Mouse (Mus musculus): ENCODE measurements around the gene Lingo1.

The Lingo1 gene

DNA sequence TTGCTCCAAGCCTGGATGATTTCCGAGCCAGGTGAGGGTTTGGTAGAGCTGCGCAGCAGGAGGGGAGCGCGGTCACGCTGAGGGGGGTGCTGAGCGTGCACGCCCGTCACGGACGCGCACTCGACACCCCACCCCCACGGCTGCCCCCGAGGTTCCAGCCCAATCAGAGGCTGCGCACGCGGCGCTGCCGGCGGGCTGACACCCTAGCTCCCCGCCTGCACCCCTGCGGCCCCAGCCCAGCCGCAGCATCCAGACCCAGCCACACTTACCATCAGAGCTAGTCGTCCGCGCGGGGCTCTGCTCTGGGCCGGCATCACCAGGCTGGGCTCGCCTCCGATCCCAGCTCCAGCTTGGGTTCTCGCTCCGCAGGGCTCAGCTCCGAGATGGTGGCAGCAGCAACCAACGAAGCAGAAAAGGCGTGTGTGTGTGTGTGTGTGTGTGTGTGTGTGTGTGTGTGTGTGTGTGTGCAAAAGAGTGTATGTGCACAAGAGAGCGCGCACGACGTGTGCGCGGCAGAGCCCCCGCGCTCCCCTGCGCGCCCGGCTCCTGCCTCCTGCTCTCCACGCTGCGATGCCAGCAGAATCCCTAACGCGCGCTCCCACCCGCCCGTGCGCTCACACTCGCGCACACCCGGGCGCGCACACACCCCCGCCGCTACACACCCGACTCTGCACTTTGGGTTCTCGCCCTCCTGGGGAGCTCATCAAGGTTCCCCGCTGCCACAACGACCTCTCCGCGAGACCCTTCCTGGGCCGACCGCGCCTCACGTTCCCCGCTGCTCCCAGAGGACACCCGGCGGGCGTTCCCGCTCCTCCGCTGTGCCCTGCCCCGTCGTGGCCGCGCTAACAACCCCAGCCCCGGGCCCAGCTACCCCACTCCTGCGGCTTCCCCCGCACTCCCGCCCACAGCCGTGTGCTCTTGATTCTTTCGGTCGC is at the start of gene Lingo1:
TSS of gene Lingo1 (minus strand) at position 748 of the 935 bp plus-strand sequence.
- no peak for DNase-seq (ENCODE audit: inconsistent age in 2 of 2, low spot score in 1 of 2)

DNA sequence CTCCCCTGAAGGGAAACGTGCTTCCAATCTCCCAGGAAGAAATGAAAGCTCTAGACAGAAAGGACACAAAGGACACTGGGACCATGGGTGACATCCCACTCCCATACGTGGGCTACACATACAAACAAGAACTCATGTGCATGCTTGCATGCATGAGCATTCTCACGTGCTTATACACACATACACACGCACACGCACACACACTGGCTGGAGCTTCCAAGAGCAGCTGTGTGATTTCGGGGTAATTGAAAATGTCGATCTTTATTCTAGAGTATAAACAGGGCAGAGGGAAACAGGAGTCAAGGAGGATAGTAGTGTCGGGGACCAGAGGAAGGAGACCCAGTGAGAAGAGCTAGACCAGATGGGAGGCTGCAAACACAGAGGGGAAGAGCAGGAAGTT is 48.4 kb upstream of the Lingo1 start:
- DNase-seq (ENCODE audit: inconsistent age in 2 of 2, low spot score in 1 of 2): no peak

DNA sequence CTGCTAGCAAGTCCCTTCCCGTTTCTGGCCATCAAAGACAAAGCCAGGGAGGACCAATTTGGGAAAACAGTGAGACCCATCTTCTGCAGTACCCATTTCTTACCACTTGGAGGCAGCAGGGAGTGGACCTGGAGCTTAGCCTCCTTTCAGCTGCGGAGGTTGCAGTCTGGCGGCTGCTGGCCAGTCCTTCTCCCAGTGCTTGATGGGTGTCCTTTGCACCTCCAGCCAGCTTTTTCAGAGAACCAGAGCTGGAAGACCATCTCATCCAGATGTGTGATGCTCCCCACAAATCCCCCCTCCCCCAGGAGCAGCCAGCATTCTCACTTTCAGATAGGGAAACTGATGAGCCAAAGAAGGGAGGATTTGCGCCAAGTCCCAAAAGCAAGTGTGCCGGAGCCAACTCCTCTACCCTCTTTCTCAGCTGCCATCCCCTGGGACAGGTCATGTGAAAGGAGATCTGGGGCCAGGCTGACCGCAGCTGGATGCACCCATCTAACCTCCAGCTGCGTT is 47.5 kb upstream of the Lingo1 start:
- peak; percentile 65 to 91 for DNase-seq (ENCODE audit: inconsistent age in 2 of 2, low spot score in 1 of 2)

DNA sequence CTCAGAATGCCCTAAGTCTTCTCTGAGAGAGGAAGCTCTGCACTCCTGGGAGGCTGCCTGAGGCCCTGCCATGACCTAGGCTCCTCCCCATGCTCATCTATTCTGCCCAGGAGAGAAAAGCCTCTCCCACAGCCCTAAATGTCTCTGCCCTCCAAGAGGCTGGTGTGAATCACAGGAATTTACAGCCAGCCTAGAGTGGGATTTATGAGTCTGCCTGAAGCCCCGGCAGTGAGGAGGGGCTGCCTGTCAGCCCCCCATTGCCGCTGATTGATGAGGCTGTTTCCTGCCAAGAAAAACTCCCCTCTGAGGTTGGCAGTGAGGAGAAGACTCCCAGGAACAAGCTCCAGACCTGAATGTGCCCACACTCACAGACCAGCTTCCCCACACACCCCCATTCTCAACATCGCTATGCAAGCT is 46.0 kb upstream of the Lingo1 start:
- no peak for DNase-seq (ENCODE audit: inconsistent age in 2 of 2, low spot score in 1 of 2)

DNA sequence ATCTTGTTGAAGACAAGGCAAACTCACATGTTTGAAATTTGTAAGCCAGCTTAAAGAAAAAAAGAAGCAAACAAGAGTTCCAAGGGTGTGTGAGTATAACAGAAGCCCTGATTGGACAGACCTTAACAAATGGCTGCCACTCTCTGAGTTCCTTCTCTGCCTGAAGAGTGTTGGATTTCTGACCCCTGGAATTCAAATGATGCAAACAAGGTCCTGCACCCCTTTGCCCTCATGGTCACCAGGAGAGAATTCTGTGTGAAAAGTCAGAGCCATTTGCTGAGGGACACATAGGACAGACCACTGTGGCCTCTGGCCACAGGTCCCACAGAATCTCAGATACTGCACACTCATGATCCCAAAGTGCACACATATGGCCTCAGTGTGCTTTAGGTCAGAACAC is 45.6 kb upstream of the Lingo1 start:
- DNase-seq (ENCODE audit: inconsistent age in 2 of 2, low spot score in 1 of 2): no peak

DNA sequence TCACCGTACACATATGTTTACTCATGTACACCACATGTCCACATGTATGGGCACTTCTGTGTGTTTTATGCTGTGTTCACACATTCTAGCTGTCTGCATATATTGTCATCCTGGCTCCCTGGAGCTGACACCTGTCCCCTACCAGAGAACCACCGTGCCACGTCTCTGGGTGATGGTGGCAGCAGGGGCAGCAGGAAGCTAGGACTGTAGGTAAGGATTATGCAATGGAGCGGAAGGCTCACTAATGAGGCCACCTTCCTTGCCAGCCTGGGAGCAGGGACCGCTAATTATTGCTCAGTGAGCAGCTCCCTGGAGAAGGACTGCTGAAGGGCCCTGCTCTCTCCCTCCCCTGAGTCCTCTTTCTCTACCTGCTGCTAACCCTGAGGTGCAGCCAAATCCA is 44.5 kb upstream of the Lingo1 start:
- DNase-seq (ENCODE audit: inconsistent age in 2 of 2, low spot score in 1 of 2): no peak

DNA sequence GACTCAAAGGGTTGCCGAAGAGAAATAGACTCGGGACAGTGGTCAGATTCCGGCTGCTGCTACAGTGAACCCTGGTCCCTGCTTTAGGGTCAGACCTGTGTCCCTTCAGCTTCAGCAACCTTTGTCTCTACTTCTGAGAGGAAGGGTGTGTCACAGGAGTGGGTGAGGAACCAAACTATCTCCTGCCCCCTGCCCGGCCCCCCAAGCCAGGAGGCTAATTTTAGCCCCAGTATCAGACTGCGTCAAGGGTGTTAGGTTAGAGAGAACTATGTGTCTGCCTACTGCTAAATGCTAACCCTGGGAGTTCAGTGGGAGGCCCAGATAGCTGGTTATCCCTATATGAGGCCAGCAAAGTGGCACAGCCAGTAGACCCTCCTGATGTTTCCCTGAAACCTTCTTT is 38.9 kb upstream of the Lingo1 start:
- DNase-seq (ENCODE audit: inconsistent age in 2 of 2, low spot score in 1 of 2): no peak

DNA sequence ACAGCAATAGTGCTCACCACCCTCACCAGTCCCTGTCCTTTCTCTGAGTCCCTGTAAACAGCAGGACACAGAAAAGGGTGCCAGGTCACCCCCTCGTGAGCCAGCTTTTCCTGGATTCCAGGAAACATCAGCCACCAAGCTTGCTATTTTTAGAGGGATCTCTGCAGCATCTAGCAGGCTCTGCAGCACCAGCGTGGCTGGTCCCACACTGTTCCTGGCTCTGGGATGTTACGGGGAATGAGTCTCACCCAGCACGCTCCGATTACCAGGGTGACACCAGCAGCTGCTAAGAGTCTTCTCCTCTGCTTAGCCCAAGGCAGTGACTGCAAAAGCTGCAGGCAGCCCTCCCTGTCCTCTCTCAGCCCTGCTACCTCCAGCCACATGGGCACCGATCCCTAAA is 36.6 kb upstream of the Lingo1 start:
- peak in 1 of 2 experiments; percentile 41 for DNase-seq (ENCODE audit: inconsistent age in 2 of 2, low spot score in 1 of 2)

DNA sequence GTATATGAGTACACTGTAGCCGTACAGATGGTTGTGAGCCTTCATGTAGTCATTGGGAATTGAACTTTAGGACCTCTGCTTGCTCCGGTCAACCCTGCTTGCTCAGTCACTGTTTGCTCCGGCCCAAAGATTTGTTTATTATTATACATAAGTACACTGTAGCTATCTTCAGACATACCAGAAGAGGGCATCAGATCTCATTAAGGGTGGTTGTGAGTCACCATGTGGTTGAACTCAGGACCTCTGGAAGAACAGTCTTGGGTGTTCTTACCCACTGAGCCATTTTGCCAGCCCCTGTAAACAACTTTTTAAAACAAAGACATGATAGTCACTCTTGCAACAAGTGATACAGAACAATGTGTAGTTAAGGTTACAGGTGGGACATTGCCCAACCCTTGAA is 35.6 kb upstream of the Lingo1 start:
- peak in 1 of 2 experiments; percentile 31 for DNase-seq (ENCODE audit: inconsistent age in 2 of 2, low spot score in 1 of 2)

DNA sequence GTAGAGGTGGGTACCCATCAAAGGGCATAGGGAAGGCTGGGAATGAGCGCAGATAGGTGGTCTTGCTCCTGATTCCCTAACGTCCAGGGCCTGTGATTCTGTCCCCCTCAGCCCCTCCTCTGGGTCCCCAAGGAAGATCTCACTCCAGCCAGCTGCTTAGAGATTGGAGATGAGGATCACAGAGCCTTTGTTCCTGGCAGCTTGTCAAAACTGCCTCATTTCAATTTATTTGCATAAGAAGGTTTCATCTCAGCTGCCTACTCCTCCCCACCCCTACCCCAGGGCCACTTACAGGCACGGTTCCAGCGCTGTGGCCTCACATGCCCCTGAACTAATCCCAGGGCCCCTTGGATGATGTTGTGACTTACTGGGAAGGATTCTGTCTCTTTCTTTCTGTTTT is 33.9 kb upstream of the Lingo1 start:
- DNase-seq (ENCODE audit: inconsistent age in 2 of 2, low spot score in 1 of 2): peak in 1 of 2 experiments; percentile 64

DNA sequence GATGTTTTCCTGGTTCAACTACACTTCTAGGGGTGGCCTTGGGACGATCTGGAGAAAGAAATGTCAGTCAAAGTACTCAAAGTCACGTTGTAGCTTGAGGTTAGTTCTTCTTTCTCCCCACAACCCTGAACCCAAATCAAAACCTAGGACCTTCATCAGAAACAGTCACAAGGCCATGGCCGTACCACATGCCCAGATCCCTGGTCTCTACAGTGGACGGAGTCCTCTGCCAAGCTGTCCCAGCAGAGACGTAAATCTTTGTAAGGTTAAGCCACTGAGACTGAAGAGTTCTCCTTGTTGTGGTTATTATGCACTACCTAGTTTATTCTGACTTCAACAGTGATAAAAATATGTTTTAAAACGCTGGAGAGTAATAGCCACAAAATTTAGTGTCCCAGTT is 32.6 kb upstream of the Lingo1 start:
- DNase-seq (ENCODE audit: inconsistent age in 2 of 2, low spot score in 1 of 2): peak in 1 of 2 experiments; percentile 68

DNA sequence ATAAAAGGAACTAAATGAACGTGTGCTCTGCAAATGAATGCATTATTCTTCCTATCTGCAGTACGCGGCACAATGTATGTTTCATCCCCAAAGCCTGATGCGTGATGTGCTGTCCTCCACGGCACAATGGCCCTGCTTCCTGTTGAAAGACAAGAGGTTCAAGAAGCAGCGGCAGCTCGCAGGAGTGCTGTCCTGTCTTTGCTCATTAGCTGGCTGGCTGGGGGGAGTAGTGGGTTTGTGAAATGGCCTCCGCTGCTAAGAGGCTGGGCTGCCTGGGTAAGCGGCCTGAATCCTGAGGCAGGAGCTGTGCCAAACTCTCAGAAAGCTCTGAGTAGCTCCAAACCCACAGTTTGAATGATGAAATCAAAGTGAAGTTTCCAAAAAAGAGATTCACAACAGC is 31.9 kb upstream of the Lingo1 start:
- DNase-seq (ENCODE audit: inconsistent age in 2 of 2, low spot score in 1 of 2): no peak

DNA sequence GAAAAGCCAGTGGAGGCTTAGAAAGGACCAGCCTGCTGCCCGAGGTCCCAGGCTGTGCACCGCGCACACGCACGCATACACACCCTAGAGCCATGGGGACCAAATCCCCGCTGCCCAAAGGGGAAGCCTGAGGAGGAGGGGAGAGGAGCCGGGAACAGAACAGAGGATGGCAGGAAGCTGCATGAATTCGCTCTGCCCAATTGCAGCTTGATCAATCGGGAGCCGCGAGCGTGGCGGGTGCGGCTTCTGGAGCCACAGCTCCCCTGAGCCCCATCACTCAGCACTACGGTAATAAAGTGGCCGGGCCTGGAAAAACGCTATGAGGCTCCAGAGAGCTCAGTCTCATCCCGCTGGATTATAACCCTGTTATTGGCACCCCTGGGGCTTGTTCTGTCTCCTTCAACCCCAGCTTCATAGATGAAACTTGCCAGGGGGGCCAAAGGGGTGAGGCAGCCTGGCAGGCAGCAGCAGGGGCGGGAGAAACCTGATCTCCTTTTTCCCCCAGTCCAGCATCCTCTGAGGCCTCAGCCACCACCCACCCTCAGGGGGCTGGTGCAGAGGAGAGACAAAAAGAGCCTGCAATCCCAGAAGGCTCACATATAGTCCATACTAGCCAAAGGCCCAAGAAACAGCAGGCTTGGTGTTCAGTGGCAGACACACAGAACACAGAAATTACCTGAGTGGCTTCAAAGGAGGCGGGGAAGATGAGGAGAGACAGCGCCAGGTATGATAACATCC is 29.4 kb upstream of the Lingo1 start:
- DNase-seq (ENCODE audit: inconsistent age in 2 of 2, low spot score in 1 of 2): peak in 1 of 2 experiments; percentile 37

DNA sequence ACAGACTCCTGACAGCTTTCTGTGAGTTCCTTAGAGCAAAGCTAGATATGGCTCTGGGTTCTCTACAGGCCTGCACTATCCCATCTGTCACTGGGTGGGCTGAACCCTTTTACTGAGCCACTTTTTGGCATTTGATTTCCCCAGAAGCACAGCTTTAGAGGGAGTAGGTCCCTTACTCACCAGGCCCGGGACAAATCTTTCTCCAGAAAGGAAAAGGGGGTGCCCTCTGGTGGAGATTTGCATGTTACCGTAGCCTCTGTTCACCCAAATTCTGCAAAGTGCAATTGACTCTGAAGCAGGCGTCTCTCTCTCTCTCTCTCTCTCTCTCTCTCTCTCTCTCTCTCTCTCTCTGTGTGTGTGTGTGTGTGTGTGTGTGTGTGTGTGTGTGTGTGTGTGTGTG is 28.6 kb upstream of the Lingo1 start:
- DNase-seq (ENCODE audit: inconsistent age in 2 of 2, low spot score in 1 of 2): peak in 1 of 2 experiments; percentile 56

DNA sequence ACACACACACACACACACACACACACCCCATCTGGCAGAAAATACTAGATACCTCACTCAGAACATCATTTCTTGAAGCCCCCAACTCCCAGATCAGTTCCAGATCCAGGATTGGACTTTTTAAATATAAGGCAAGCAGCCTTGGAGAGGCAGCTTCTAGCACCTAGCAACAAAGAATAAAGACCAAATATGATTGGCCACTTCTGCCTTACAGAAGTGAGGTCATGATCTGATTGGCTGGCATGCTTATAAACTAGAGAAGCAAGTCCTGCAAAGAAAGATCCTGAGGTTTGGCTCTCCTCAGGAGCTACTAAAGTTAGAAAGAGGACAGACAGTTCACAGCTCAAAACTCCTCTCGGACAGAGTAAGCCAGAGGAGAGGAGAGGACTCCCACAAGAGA is 14.6 kb upstream of the Lingo1 start:
- no peak for DNase-seq (ENCODE audit: inconsistent age in 2 of 2, low spot score in 1 of 2)

DNA sequence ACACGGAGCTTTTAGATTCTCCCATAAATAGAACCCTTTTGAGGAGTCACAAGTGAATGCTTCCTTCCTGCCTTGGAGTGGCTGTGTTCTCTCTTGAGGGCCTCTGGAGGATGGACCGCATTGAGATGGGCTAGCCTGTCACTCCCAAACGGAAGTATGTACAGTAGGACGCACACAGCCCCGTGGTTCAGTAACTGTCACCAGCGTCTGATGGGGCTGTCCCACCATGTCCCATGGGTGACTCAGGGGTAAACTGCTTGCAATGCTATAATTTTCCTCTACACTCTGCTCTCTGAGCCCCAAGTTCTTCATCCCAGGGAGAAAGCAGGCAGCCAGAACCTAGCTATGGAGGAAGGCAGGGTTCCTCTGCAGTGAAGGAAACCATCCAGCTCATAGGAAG is 11.7 kb upstream of the Lingo1 start:
- DNase-seq (ENCODE audit: inconsistent age in 2 of 2, low spot score in 1 of 2): no peak

DNA sequence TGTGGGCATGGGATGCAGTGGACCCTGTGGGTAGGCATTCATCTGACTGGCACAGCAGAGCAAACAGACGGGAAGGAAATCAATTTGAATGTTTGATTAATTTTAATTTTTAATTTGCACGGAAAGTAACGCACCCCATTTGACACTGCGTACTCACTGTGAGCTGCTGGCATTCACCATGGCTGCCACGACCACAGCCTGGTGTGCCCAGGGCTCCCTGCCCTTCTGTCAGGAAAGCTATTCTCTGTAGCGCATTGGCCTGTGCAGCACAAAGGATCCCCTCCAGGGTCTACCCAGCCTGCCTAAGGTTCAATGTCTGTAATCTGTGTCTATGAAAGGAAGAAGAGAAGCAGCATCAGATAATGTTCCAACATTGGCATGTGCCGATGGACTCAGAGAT is 6.9 kb upstream of the Lingo1 start:
- DNase-seq (ENCODE audit: inconsistent age in 2 of 2, low spot score in 1 of 2): no peak

DNA sequence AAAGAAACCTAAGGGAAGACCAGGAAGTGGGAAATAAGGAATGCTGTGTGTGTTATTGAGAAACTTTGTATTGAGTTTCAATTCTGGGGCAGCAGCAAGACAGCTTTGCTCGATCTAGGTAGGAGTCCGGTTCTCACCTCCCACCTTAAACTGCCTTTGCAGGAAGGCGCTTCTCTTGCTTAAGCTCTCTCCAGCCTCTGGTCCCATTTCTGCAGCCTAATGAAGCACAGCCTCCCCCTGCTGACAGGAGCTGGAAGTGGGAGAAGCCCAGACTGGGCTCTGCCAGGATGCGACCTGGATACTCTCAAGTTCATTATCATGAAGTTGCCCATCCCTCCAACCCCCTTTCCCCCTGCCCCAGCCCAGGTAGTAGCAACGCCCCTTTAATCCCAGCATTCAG is 1.6 kb upstream of the Lingo1 start:
- DNase-seq (ENCODE audit: inconsistent age in 2 of 2, low spot score in 1 of 2): peak; percentile 62 to 86

DNA sequence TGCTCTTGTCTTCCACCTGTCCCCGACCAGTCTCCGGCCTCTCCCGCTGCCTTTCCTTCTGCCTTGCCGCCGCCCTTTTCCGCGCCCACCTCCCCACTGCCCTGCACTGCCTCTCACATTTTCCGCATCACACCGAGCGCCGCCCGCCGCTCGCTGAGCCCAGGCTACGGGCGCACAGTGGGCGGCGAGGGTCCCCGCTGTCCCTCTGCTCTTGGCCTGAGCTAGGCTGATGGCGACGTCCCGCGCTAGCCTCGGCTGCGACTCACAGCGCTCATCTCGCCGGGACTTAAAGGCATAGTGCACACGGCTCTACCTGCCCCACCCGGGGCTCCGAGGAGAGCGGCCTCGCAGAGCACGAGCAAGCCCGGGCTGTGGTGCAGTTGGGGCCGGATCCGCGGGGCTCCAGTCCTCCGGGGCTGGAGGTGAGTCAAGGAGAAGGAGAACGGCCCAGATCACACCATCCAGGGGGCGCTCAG is 426 bp upstream of the Lingo1 start:
- no peak for DNase-seq (ENCODE audit: inconsistent age in 2 of 2, low spot score in 1 of 2)

DNA sequence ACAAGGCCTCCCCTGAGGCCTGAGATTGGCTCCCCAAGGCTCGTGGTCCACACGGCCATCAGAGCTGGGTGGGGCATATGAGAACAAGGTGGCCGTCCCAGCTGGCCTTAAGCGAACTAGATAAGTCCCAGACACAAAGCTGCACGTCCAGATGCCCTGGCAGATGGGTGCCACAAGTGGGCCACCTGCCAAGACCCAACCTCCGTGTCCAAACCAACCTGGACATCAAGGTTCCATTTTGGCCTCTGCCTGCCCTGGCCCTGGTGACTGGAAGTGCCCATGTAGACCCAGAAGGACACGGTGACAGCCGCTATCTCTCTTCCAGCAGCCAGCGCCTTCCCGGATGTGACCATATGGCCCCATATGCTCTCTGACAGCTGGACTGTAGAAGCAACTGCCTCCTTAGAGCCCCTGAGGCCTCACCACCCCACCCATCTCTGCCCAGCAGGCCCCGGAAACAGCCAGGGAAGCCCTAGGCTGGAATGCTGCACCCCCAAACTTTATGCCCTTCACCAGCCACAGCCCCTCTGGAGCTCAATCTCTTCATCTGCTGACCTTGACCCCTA is 4.5 kb downstream of the Lingo1 start:
- DNase-seq (ENCODE audit: inconsistent age in 2 of 2, low spot score in 1 of 2): no peak

DNA sequence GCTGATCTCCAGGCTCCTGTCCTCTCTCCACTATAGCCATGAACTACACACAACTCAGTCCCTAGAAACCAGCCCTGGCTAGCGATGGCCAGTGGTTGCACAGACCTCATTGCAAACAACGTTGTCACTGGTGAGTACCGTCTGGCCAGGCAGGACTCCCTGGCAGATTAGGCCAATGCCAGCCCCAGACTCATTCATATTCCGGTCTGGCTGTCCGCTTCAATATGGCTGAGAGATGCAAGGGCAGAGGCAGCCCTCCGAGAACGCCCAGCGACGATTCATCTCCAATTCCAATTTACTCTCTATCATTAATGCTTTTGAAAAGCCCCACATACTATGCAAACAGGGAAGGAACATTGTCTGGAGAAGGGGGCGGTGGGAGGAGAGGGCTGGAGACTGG is 11.7 kb downstream of the Lingo1 start:
- no peak for DNase-seq (ENCODE audit: inconsistent age in 2 of 2, low spot score in 1 of 2)
